Mouse (Mus musculus) forelimb bud, embryonic 11.5 days (tissue): Measurements from ENCODE around the gene Pnpo.

ENCODE experiments used
- DNase-seq: peaks from one replicate; pipeline ENCODE4 v3.0.0-alpha.2; 2012; ENCODE audit warnings: low read depth, low spot score

Gene Pnpo

GRCm38 (mm10) chr11:96969746-96970145 is 26.0 kb upstream of the Pnpo start:
- DNase-seq = no peak

- DNase-seq = no peak
These were observed 25.5 kb upstream of the Pnpo start for GRCm38 (mm10) chr11:96969280-96969722.

- DNase-seq = no peak
These were observed 24.7 kb upstream of the Pnpo start for GRCm38 (mm10) chr11:96968476-96968875.

- DNase-seq = no peak
These were observed 23.9 kb upstream of the Pnpo start for GRCm38 (mm10) chr11:96967544-96968269.

- DNase-seq = no peak
These were observed 23.2 kb upstream of the Pnpo start for GRCm38 (mm10) chr11:96966914-96967543.

GRCm38 (mm10) chr11:96966172-96966571 is 22.4 kb upstream of the Pnpo start:
- DNase-seq = no peak

- DNase-seq = peak; percentile 81
These were observed 19.8 kb upstream of the Pnpo start for GRCm38 (mm10) chr11:96963580-96963979.

GRCm38 (mm10) chr11:96957061-96957805 is 13.4 kb upstream of the Pnpo start:
- no peak for DNase-seq

GRCm38 (mm10) chr11:96956009-96956724 is 12.4 kb upstream of the Pnpo start:
- no peak for DNase-seq

GRCm38 (mm10) chr11:96955094-96955493 is 11.3 kb upstream of the Pnpo start:
- no peak for DNase-seq

- DNase-seq = no peak
These were observed 9.1 kb upstream of the Pnpo start for GRCm38 (mm10) chr11:96952896-96953295.

GRCm38 (mm10) chr11:96952426-96952825 is 8.6 kb upstream of the Pnpo start:
- no peak for DNase-seq

- DNase-seq = no peak
These were observed 7.0 kb upstream of the Pnpo start for GRCm38 (mm10) chr11:96950767-96951166.

GRCm38 (mm10) chr11:96947849-96948248 is 4.1 kb upstream of the Pnpo start:
- no peak for DNase-seq

- DNase-seq = peak; percentile 13
These were observed 2.7 kb upstream of the Pnpo start for GRCm38 (mm10) chr11:96946498-96946897.

GRCm38 (mm10) chr11:96944844-96945580 is 1.2 kb upstream of the Pnpo start:
- no peak for DNase-seq

- DNase-seq = no peak
These were observed 1.7 kb downstream of the Pnpo start for GRCm38 (mm10) chr11:96941989-96942590.

GRCm38 (mm10) chr11:96940578-96941465 is 3.0 kb downstream of the Pnpo start:
- DNase-seq = no peak

GRCm38 (mm10) chr11:96938426-96938800 is 5.4 kb downstream of the Pnpo start:
- no peak for DNase-seq
